ENCODE assay signal across 8 mouse cellular contexts in genomic region chr9:64779628-64780027, GRCm38 (mm10). TPM values are rescaled to one million over a fixed set of nuclear protein-coding genes. Genes with fewer than 3 reads are reported as not detected.
DNase-seq lines count a peak whose midpoint lies in the region; ATAC-seq lines count a peak whose summit lies in the region.

No protein-coding gene starts in this region.

- no peaks in the 10 kb centered on the region for H3K36me3 ChIP-seq in hindbrain, embryonic 14.5 days (replicated peaks; ENCODE audit: control insufficient read depth, insufficient read depth)
- H3K36me3 ChIP-seq in hindbrain, embryonic 16.5 days (ENCODE audit: control insufficient read depth, insufficient read depth, low read length) = no peaks in the 10 kb centered on the region

- intact Hi-C loops in left cerebral cortex, postnatal 10 days (cut with DNase I) = no loop called here

- peaks cover 1% of the 10 kb centered on the region; the same call in 1 of the 2 replicates for H3K4me1 ChIP-seq in hindbrain, embryonic 14.5 days (replicated peaks; ENCODE audit: control insufficient read depth, insufficient read depth, low read length)
- peaks cover 2% of the 10 kb centered on the region for H3K4me1 ChIP-seq in hindbrain, embryonic 16.5 days (ENCODE audit: control insufficient read depth, insufficient read depth, low read depth, low read length)

- H3K9ac ChIP-seq in hindbrain, embryonic 14.5 days = no peak overlapping the region
- no peak overlapping the region for H3K9ac ChIP-seq in hindbrain, embryonic 16.5 days (ENCODE audit: low read depth, low read length)

- no peak overlapping the region for H3K4me3 ChIP-seq in hindbrain, embryonic 14.5 days (replicated peaks; ENCODE audit: low read length)
- no peak overlapping the region for H3K4me3 ChIP-seq in hindbrain, embryonic 16.5 days (ENCODE audit: low read length)

- H3K9me3 ChIP-seq in hindbrain, embryonic 14.5 days (ENCODE audit: control insufficient read depth, low read length) = no peaks in the 10 kb centered on the region
- no peaks in the 10 kb centered on the region for H3K9me3 ChIP-seq in hindbrain, embryonic 16.5 days (ENCODE audit: control insufficient read depth, low read length)

- H3K27ac ChIP-seq in hindbrain, embryonic 14.5 days = no peak overlapping the region
- H3K27ac ChIP-seq in hindbrain, embryonic 16.5 days (ENCODE audit: low read depth, low read length) = no peak overlapping the region

- WGBS in hindbrain, embryonic 14.5 days = 49% methylated on average over 7 of the region's 7 CpGs
- WGBS in hindbrain, embryonic 16.5 days = 45% methylated on average over 7 of the region's 7 CpGs

- DNase-seq in hindbrain, embryonic 14.5 days (ENCODE audit: low spot score) = peak; percentile 79
- peak; percentile 80 for DNase-seq in CD4-positive helper T cell, adult 2 months (ENCODE audit: low read depth, low spot score)
- peak; percentile 76 for DNase-seq in brain, adult 2 months (ENCODE audit: low read depth, low spot score)
- DNase-seq in right cerebral cortex, postnatal 25 days = no peak
- no peak for DNase-seq in testis, postnatal 14 days (ENCODE audit: low spot score)
- no peak for DNase-seq in left cerebral cortex, postnatal 10 days (ENCODE audit: extremely low spot score in 1 of 2, low spot score in 2 of 2)

- H3K27me3 ChIP-seq in hindbrain, embryonic 14.5 days (ENCODE audit: control insufficient read depth, insufficient read depth, low read length) = no peaks in the 10 kb centered on the region
- no peaks in the 10 kb centered on the region for H3K27me3 ChIP-seq in hindbrain, embryonic 16.5 days (replicated peaks; ENCODE audit: control insufficient read depth, insufficient read depth, low read length)

- no peak overlapping the region for H3K4me2 ChIP-seq in hindbrain, embryonic 14.5 days (replicated peaks)
- H3K4me2 ChIP-seq in hindbrain, embryonic 16.5 days (ENCODE audit: low read length) = no peak overlapping the region

- ATAC-seq in hindbrain, embryonic 14.5 days (ENCODE audit: low FRiP score) = no peak
- no peak for ATAC-seq in hindbrain, embryonic 16.5 days
- ATAC-seq in inflammation-experienced regulatory T-cells, adult 6 months = peak; percentile 82

RNA-seq across cellular contexts. Expression of gene Dennd4a, which starts 31.5 kb away (rescaled TPM):
- 12.4 and 12.7 TPM in 2 replicates for polyA plus RNA-seq in hindbrain, embryonic 14.5 days (2014; fragmentation: Nextera tagmentation; extraction: Ambion mirVana)
- polyA plus RNA-seq in hindbrain, embryonic 16.5 days (2015; fragmentation: Nextera tagmentation; extraction: Ambion mirVana) = 9.2 and 9.3 TPM in 2 replicates
- 10 to 100 TPM; 16.5 to 20.8 (median 20.3) TPM for polyA plus RNA-seq in inflammation-experienced regulatory T-cells, adult 6 months (2017; shearing (Covaris generic))
- 10 to 100 TPM; 53.3 to 56.7 TPM for total RNA-seq in left cerebral cortex, postnatal 10 days (2021)

RNA-seq across cellular contexts. Expression of gene Rab11a, which starts 42.1 kb away (rescaled TPM):
- polyA plus RNA-seq in hindbrain, embryonic 14.5 days (2014; fragmentation: Nextera tagmentation; extraction: Ambion mirVana) = 450 and 457 TPM in 2 replicates
- polyA plus RNA-seq in hindbrain, embryonic 16.5 days (2015; fragmentation: Nextera tagmentation; extraction: Ambion mirVana) = 441 and 466 TPM in 2 replicates
- polyA plus RNA-seq in inflammation-experienced regulatory T-cells, adult 6 months (2017; shearing (Covaris generic)) = 100 to 1,000 TPM; 214 to 310 (median 217) TPM
- 100 to 1,000 TPM; 389 to 433 TPM for total RNA-seq in left cerebral cortex, postnatal 10 days (2021)

Comparison
In these comparisons a context has a peak if more than half of its experiments do, and no peak if none do; other contexts are left out.
1. DNase-seq: peak in hindbrain, embryonic 14.5 days (single experiment), CD4-positive helper T cell, adult 2 months (single experiment) and brain, adult 2 months (single experiment); none in right cerebral cortex, postnatal 25 days (single experiment), testis, postnatal 14 days (single experiment) and left cerebral cortex, postnatal 10 days (0 of 2).